ENCODE assay signal across 20 mouse cellular contexts in the genomic region with DNA sequence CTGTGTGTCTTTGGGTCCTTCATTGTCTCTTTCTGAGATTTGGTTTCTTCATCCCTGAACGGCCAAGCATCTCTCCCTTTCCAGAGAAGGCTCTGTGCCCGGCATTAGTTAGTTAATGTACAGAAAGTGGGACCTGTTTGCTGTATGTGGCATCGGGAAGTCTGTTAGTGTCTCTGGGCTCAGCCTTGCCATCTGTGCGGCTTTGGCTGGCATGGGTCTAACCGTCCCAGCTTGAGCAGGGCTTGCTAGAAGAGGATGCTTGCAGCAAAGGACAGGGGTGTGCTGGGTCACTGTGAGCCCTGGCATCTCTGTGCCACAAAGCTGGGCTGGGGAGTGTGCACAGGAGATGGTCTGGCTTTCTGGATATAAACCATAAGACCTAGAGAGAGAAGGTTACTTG. TPM values are rescaled to one million over a fixed set of nuclear protein-coding genes. Genes with fewer than 3 reads are reported as not detected.
A peak's percentile ranks its signal among the peaks of the same experiment; 100 is the strongest.
DNase-seq lines count a peak whose midpoint lies in the region; ATAC-seq and TF ChIP-seq lines count a peak whose summit lies in the region.
"Had no signal": no experiment of that assay in that cellular context is flagged by ENCODE, and none has a peak within 500 bp of the region (broad histone marks: within the 10 kb centered on the region; RNA-seq: fewer than 3 reads in every experiment).

No protein-coding gene starts in this region.

- no peak overlapping the region for H3K27ac ChIP-seq in cerebellum, adult 2 months (ENCODE audit: insufficient read depth, low read length)
- peak overlapping the region; percentile 46; the same call in 1 of the 2 replicates for H3K27ac ChIP-seq in intestine, postnatal 0 days (ENCODE audit: low read depth, low read length)
- no peak overlapping the region for H3K27ac ChIP-seq in intestine, embryonic 15.5 days
- 0 out of 2 replicates have a peak overlapping the region, but pooled peaks have one; percentile 15 for H3K27ac ChIP-seq in embryonic facial prominence, embryonic 10.5 days (replicated peaks)
- no peak overlapping the region for H3K27ac ChIP-seq in hindbrain, embryonic 16.5 days (ENCODE audit: low read depth, low read length)
- H3K27ac ChIP-seq: embryonic facial prominence, embryonic 15.5 days; limb, embryonic 15.5 days had no signal

- H3K9me3 ChIP-seq in intestine, postnatal 0 days (ENCODE audit: control insufficient read depth) = no peaks in the 10 kb centered on the region
- H3K9me3 ChIP-seq in intestine, embryonic 15.5 days = no peaks in the 10 kb centered on the region
- H3K9me3 ChIP-seq in embryonic facial prominence, embryonic 10.5 days = no peaks in the 10 kb centered on the region
- H3K9me3 ChIP-seq in hindbrain, embryonic 16.5 days (ENCODE audit: control insufficient read depth, low read length) = no peaks in the 10 kb centered on the region
- H3K9me3 ChIP-seq: embryonic facial prominence, embryonic 15.5 days; heart, embryonic 13.5 days; limb, embryonic 15.5 days had no signal

- DNase-seq in cerebellum, postnatal 10 days = peak; percentile 44 to 55
- DNase-seq in cerebellum, adult 2 months = no peak
- no peak for DNase-seq in embryonic facial prominence, embryonic 10.5 days (ENCODE audit: low spot score)
- no peak for DNase-seq in left cerebral cortex, postnatal 14 days (ENCODE audit: low spot score in 2 of 2)
- DNase-seq: adrenal gland, postnatal 36 days; cerebellum, postnatal 36 days; gastrocnemius, postnatal 25 days; heart, postnatal 4 days; kidney, adult 8-10 months; liver, postnatal 0 days; lung, postnatal 4 days; right cerebral cortex, postnatal 14 days had no signal

- no peak overlapping the region for H3K9ac ChIP-seq in intestine, postnatal 0 days (ENCODE audit: low read depth, low read length)
- no peak overlapping the region for H3K9ac ChIP-seq in intestine, embryonic 15.5 days
- H3K9ac ChIP-seq in hindbrain, embryonic 16.5 days (ENCODE audit: low read depth, low read length) = peak overlapping the region; percentile 39; the same call in 1 of the 2 replicates
- H3K9ac ChIP-seq: embryonic facial prominence, embryonic 15.5 days; heart, embryonic 13.5 days; limb, embryonic 15.5 days; liver, postnatal 0 days had no signal

- H3K4me3 ChIP-seq in cerebellum, adult 2 months (replicated peaks; ENCODE audit: insufficient read depth, low read depth, low read length) = no peak overlapping the region
- H3K4me3 ChIP-seq in intestine, postnatal 0 days (ENCODE audit: low read depth, low read length) = no peak overlapping the region
- H3K4me3 ChIP-seq in intestine, embryonic 15.5 days (replicated peaks) = no peak overlapping the region
- 0 out of 2 replicates have a peak overlapping the region, but pooled peaks have one; percentile 26 for H3K4me3 ChIP-seq in embryonic facial prominence, embryonic 10.5 days
- H3K4me3 ChIP-seq in hindbrain, embryonic 16.5 days (ENCODE audit: low read length) = no peak overlapping the region
- H3K4me3 ChIP-seq: embryonic facial prominence, embryonic 15.5 days; heart, embryonic 13.5 days; limb, embryonic 15.5 days; myocyte had no signal

- peak overlapping the region; percentile 17; the same call in 1 of the 2 replicates for H3K4me2 ChIP-seq in intestine, postnatal 0 days (replicated peaks; ENCODE audit: low read depth)
- H3K4me2 ChIP-seq in intestine, embryonic 15.5 days (replicated peaks) = no peak overlapping the region
- no peak overlapping the region; the same call in 1 of the 2 replicates for H3K4me2 ChIP-seq in hindbrain, embryonic 16.5 days (ENCODE audit: low read length)
- H3K4me2 ChIP-seq: embryonic facial prominence, embryonic 15.5 days; heart, embryonic 13.5 days; limb, embryonic 15.5 days had no signal

- ATAC-seq in intestine, postnatal 0 days = no peak
- no peak for ATAC-seq in intestine, embryonic 15.5 days
- ATAC-seq in hindbrain, embryonic 16.5 days = no peak
- ATAC-seq in activated CD4-positive, CD25-positive, alpha-beta regulatory T cell, adult 4 months = no peak
- ATAC-seq: liver, postnatal 0 days had no signal

- no peaks in the 10 kb centered on the region for H3K27me3 ChIP-seq in cerebellum, adult 2 months (ENCODE audit: control insufficient read depth, insufficient read depth, low read length)
- H3K27me3 ChIP-seq in intestine, postnatal 0 days (replicated peaks; ENCODE audit: control insufficient read depth, insufficient read depth, low read length) = no peaks in the 10 kb centered on the region
- H3K27me3 ChIP-seq in intestine, embryonic 15.5 days (replicated peaks) = no peaks in the 10 kb centered on the region
- H3K27me3 ChIP-seq in embryonic facial prominence, embryonic 10.5 days (replicated peaks; ENCODE audit: low read depth, poor library complexity, severe bottlenecking) = no peaks in the 10 kb centered on the region
- H3K27me3 ChIP-seq in hindbrain, embryonic 16.5 days (replicated peaks; ENCODE audit: control insufficient read depth, insufficient read depth, low read length) = no peaks in the 10 kb centered on the region
- H3K27me3 ChIP-seq: embryonic facial prominence, embryonic 15.5 days; heart, embryonic 13.5 days; limb, embryonic 15.5 days had no signal

- peaks cover 27% of the 10 kb centered on the region for H3K4me1 ChIP-seq in cerebellum, adult 2 months (ENCODE audit: control insufficient read depth, insufficient read depth, low read length)
- peaks cover 43% of the 10 kb centered on the region for H3K4me1 ChIP-seq in intestine, postnatal 0 days (replicated peaks; ENCODE audit: control insufficient read depth, insufficient read depth, low read length)
- H3K4me1 ChIP-seq in intestine, embryonic 15.5 days (replicated peaks) = peaks cover 79% of the 10 kb centered on the region
- H3K4me1 ChIP-seq in embryonic facial prominence, embryonic 10.5 days = peaks cover 89% of the 10 kb centered on the region
- peaks cover 73% of the 10 kb centered on the region for H3K4me1 ChIP-seq in hindbrain, embryonic 16.5 days (ENCODE audit: control insufficient read depth, insufficient read depth, low read depth, low read length)

- peaks cover 12% of the 10 kb centered on the region; the same call in 1 of the 2 replicates for H3K36me3 ChIP-seq in intestine, postnatal 0 days (ENCODE audit: control insufficient read depth, insufficient read depth)
- no peaks in the 10 kb centered on the region for H3K36me3 ChIP-seq in intestine, embryonic 15.5 days
- peaks cover 53% of the 10 kb centered on the region for H3K36me3 ChIP-seq in embryonic facial prominence, embryonic 10.5 days (replicated peaks)
- 0 out of 2 replicates have a peak, but pooled peaks cover 3% of the 10 kb centered on the region for H3K36me3 ChIP-seq in hindbrain, embryonic 16.5 days (ENCODE audit: control insufficient read depth, insufficient read depth, low read length)
- H3K36me3 ChIP-seq: embryonic facial prominence, embryonic 15.5 days had no signal

- intact Hi-C loops in left cerebral cortex, postnatal 14 days (cut with DNase I) = no loop called here

- TF ChIP-seq CTCF in cerebellum, adult 2 months (IDR thresholded peaks at IDR 0.05; ENCODE audit: borderline replicate concordance, insufficient read depth, low read depth, low read length) = no peak
- TF ChIP-seq CTCF in intestine, postnatal 0 days (IDR thresholded peaks at IDR 0.05; ENCODE audit: low read depth) = no peak

- 19% methylated on average over 5 of the region's 5 CpGs for WGBS in cerebellum, adult 2 months
- WGBS in intestine, postnatal 0 days = 86% methylated on average over 5 of the region's 5 CpGs
- 88% methylated on average over 5 of the region's 5 CpGs for WGBS in intestine, embryonic 15.5 days
- WGBS in embryonic facial prominence, embryonic 10.5 days = 90% methylated on average over 5 of the region's 5 CpGs
- 70% methylated on average over 5 of the region's 5 CpGs for WGBS in hindbrain, embryonic 16.5 days

- TF ChIP-seq POLR2A in cerebellum, adult 2 months (IDR thresholded peaks at IDR 0.05; ENCODE audit: borderline replicate concordance, insufficient read depth, low read length) = no peak

RNA-seq across cellular contexts. Expression of a gene that starts 8.9 kb away (rescaled TPM):
- 47.0 and 48.3 TPM in 2 replicates for polyA plus RNA-seq in cerebellum, adult 2 months (2012; rRNA removed)
- 23.9 and 25.1 TPM in 2 replicates for polyA plus RNA-seq in intestine, postnatal 0 days (2015; fragmentation: Nextera tagmentation; extraction: Ambion mirVana)
- polyA plus RNA-seq in intestine, embryonic 15.5 days (2015; fragmentation: Nextera tagmentation; extraction: Ambion mirVana) = 18.1 and 19.4 TPM in 2 replicates
- polyA plus RNA-seq in embryonic facial prominence, embryonic 10.5 days (2016; fragmentation: Nextera tagmentation; extraction: Ambion mirVana) = 22.1 and 23.1 TPM in 2 replicates
- polyA plus RNA-seq in hindbrain, embryonic 16.5 days (2015; fragmentation: Nextera tagmentation; extraction: Ambion mirVana) = 26.5 and 29.9 TPM in 2 replicates
- 1 to 10 TPM; 2.0 to 2.1 TPM for polyA plus RNA-seq in activated CD4-positive, CD25-positive, alpha-beta regulatory T cell, adult 4 months (2017; shearing (Covaris generic))
- total RNA-seq in left cerebral cortex, postnatal 14 days (2021) = 100 to 1,000 TPM; 100 to 104 TPM

RNA-seq across cellular contexts. Expression of a gene that starts 59.8 kb away (rescaled TPM):
- polyA plus RNA-seq in cerebellum, adult 2 months (2012; rRNA removed) = 96.2 and 101 TPM in 2 replicates
- polyA plus RNA-seq in intestine, postnatal 0 days (2015; fragmentation: Nextera tagmentation; extraction: Ambion mirVana) = 60.9 and 66.5 TPM in 2 replicates
- 68.4 and 73.7 TPM in 2 replicates for polyA plus RNA-seq in intestine, embryonic 15.5 days (2015; fragmentation: Nextera tagmentation; extraction: Ambion mirVana)
- polyA plus RNA-seq in embryonic facial prominence, embryonic 10.5 days (2016; fragmentation: Nextera tagmentation; extraction: Ambion mirVana) = 61.1 and 66.5 TPM in 2 replicates
- 120 and 123 TPM in 2 replicates for polyA plus RNA-seq in hindbrain, embryonic 16.5 days (2015; fragmentation: Nextera tagmentation; extraction: Ambion mirVana)
- 10 to 100 TPM; 30.7 to 54.6 TPM for polyA plus RNA-seq in activated CD4-positive, CD25-positive, alpha-beta regulatory T cell, adult 4 months (2017; shearing (Covaris generic))
- 10 to 100 TPM; 74.4 to 80.6 TPM for total RNA-seq in left cerebral cortex, postnatal 14 days (2021)

Comparison
In these comparisons a context has a peak if more than half of its experiments do, and no peak if none do; other contexts are left out.
1. DNase-seq: peak in cerebellum, postnatal 10 days (2 of 2); none in cerebellum, adult 2 months (0 of 2), embryonic facial prominence, embryonic 10.5 days (single experiment) and left cerebral cortex, postnatal 14 days (0 of 2).
2. H3K27ac ChIP-seq: peak in intestine, postnatal 0 days (single experiment) and embryonic facial prominence, embryonic 10.5 days (single experiment); none in cerebellum, adult 2 months (single experiment), intestine, embryonic 15.5 days (single experiment) and hindbrain, embryonic 16.5 days (single experiment).